Mouse (Mus musculus): Measurements from ENCODE around the gene Ctcf. TPM values are rescaled to one million over a fixed set of nuclear protein-coding genes. Genes with fewer than 3 reads are reported as not detected.
A peak's percentile ranks its signal among the peaks of the same experiment; 100 is the strongest.

Ctcf gene
- polyA plus RNA-seq, 1 experiment from 2014 or later: 157 TPM

GRCm38 (mm10) chr8:105700966-105701824, 64.8 kb downstream of the Ctcf start, which contains the start of the genes Acd and Pard6a:
Gene Acd (minus strand): TSS chr8:105701102.
Gene Pard6a (plus strand): TSS chr8:105701148.
- Histone ChIP-seq H3K27ac (peak within 1 kb of the TSS; percentile 82), H3K4me1 (peaks cover 28% of the 10 kb centered on the region), H3K4me3 (peak within 1 kb of the TSS; percentile 68), H3K27me3 (ENCODE audit: low read depth, poor library complexity, severe bottlenecking) (no peaks in the 10 kb centered on the region), H3K9me3 (replicated peaks) (no peaks in the 10 kb centered on the region), H3K36me3 (peaks cover 71% of the 10 kb centered on the region)
- DNase-seq (ENCODE audit: low spot score): peak; percentile 99
- WGBS: under 1% methylated on average over 59 of the region's 60 CpGs

- 46% methylated on average over 18 of the region's 18 CpGs for WGBS
- peaks cover 66% of the 10 kb centered on the region for H3K36me3 ChIP-seq
- no peaks in the 10 kb centered on the region for H3K27me3 ChIP-seq (ENCODE audit: low read depth, poor library complexity, severe bottlenecking)
- H3K27ac ChIP-seq: peak overlapping the region; percentile 64; the same call in 1 of the 2 replicates
- H3K4me3 ChIP-seq: peak overlapping the region; percentile 68
- H3K9me3 ChIP-seq (replicated peaks): no peaks in the 10 kb centered on the region
- peaks cover 36% of the 10 kb centered on the region for H3K4me1 ChIP-seq
- DNase-seq (ENCODE audit: low spot score): no peak
Observed at GRCm38 (mm10) chr8:105702001-105702401, 65.6 kb downstream of the Ctcf start.

- Histone ChIP-seq H3K4me1 (peaks cover 41% of the 10 kb centered on the region), H3K9me3 (replicated peaks) (no peaks in the 10 kb centered on the region), H3K36me3 (peaks cover 57% of the 10 kb centered on the region), H3K27me3 (ENCODE audit: low read depth, poor library complexity, severe bottlenecking) (no peaks in the 10 kb centered on the region), H3K27ac (no peak overlapping the region), H3K4me3 (peak overlapping the region; percentile 9; the same call in 1 of the 2 replicates)
- WGBS: 93% methylated on average over 24 of the region's 24 CpGs
- DNase-seq (ENCODE audit: low spot score): no peak
Observed at GRCm38 (mm10) chr8:105702731-105703415, 66.5 kb downstream of the Ctcf start.

- Histone ChIP-seq H3K4me3 (no peak overlapping the region), H3K4me1 (peaks cover 44% of the 10 kb centered on the region), H3K27ac (no peak overlapping the region), H3K36me3 (peaks cover 45% of the 10 kb centered on the region), H3K27me3 (ENCODE audit: low read depth, poor library complexity, severe bottlenecking) (no peaks in the 10 kb centered on the region), H3K9me3 (replicated peaks) (no peaks in the 10 kb centered on the region)
- 93% methylated on average over 34 of the region's 34 CpGs for WGBS
- DNase-seq (ENCODE audit: low spot score): no peak
Observed at GRCm38 (mm10) chr8:105704146-105704812, 67.9 kb downstream of the Ctcf start.

GRCm38 (mm10) chr8:105704955-105705354, 68.6 kb downstream of the Ctcf start:
- H3K27me3 ChIP-seq (ENCODE audit: low read depth, poor library complexity, severe bottlenecking): no peaks in the 10 kb centered on the region
- DNase-seq (ENCODE audit: low spot score): no peak
- H3K4me1 ChIP-seq: peaks cover 39% of the 10 kb centered on the region
- 92% methylated on average over 6 of the region's 6 CpGs for WGBS
- peaks cover 40% of the 10 kb centered on the region for H3K36me3 ChIP-seq
- H3K9me3 ChIP-seq (replicated peaks): no peaks in the 10 kb centered on the region
- no peak overlapping the region for H3K27ac ChIP-seq
- H3K4me3 ChIP-seq: no peak overlapping the region

- Histone ChIP-seq H3K36me3 (peaks cover 40% of the 10 kb centered on the region), H3K27ac (no peak overlapping the region), H3K4me3 (peak overlapping the region; percentile 83), H3K4me1 (peaks cover 33% of the 10 kb centered on the region), H3K27me3 (ENCODE audit: low read depth, poor library complexity, severe bottlenecking) (no peaks in the 10 kb centered on the region), H3K9me3 (replicated peaks) (no peaks in the 10 kb centered on the region)
- WGBS: 84% methylated on average over 12 of the region's 12 CpGs
- DNase-seq (ENCODE audit: low spot score): no peak
Observed at GRCm38 (mm10) chr8:105706426-105706825, 70.1 kb downstream of the Ctcf start.

- H3K9me3 ChIP-seq (replicated peaks): no peaks in the 10 kb centered on the region
- WGBS: under 1% methylated on average over 55 of the region's 55 CpGs
- peak within 1 kb of the TSS; percentile 91 for H3K27ac ChIP-seq
- H3K4me1 ChIP-seq: peaks cover 20% of the 10 kb centered on the region
- H3K27me3 ChIP-seq (ENCODE audit: low read depth, poor library complexity, severe bottlenecking): no peaks in the 10 kb centered on the region
- peak within 1 kb of the TSS; percentile 83 for H3K4me3 ChIP-seq
- peaks cover 32% of the 10 kb centered on the region for H3K36me3 ChIP-seq
- DNase-seq (ENCODE audit: low spot score): peak; percentile 93
Observed at GRCm38 (mm10) chr8:105707498-105708403, 71.4 kb downstream of the Ctcf start, which contains the start of the genes 4933405L10Rik and Enkd1. Gene 4933405L10Rik (plus strand): TSS chr8:105707655. Gene Enkd1 (minus strand): TSS chr8:105708210.

GRCm38 (mm10) chr8:105708675-105709074, 72.3 kb downstream of the Ctcf start:
- 91% methylated on average over 8 of the region's 8 CpGs for WGBS
- Histone ChIP-seq H3K4me1 (peaks cover 18% of the 10 kb centered on the region), H3K36me3 (peaks cover 23% of the 10 kb centered on the region), H3K27ac (no peak overlapping the region; the same call in 1 of the 2 replicates), H3K27me3 (ENCODE audit: low read depth, poor library complexity, severe bottlenecking) (no peaks in the 10 kb centered on the region), H3K4me3 (no peak overlapping the region), H3K9me3 (replicated peaks) (no peaks in the 10 kb centered on the region)
- DNase-seq (ENCODE audit: low spot score): no peak

- no peaks in the 10 kb centered on the region for H3K27me3 ChIP-seq (ENCODE audit: low read depth, poor library complexity, severe bottlenecking)
- no peak for DNase-seq (ENCODE audit: low spot score)
- 77% methylated on average over 14 of the region's 14 CpGs for WGBS
- no peak overlapping the region for H3K27ac ChIP-seq
- no peak overlapping the region for H3K4me3 ChIP-seq
- H3K36me3 ChIP-seq: peaks cover 17% of the 10 kb centered on the region
- H3K9me3 ChIP-seq (replicated peaks): no peaks in the 10 kb centered on the region
- peaks cover 19% of the 10 kb centered on the region for H3K4me1 ChIP-seq
Observed at GRCm38 (mm10) chr8:105709317-105709716, 72.9 kb downstream of the Ctcf start.

GRCm38 (mm10) chr8:105712286-105712685, 75.9 kb downstream of the Ctcf start:
- peaks cover 21% of the 10 kb centered on the region for H3K36me3 ChIP-seq
- no peaks in the 10 kb centered on the region for H3K9me3 ChIP-seq (replicated peaks)
- no peak for DNase-seq (ENCODE audit: low spot score)
- no peaks in the 10 kb centered on the region for H3K27me3 ChIP-seq (ENCODE audit: low read depth, poor library complexity, severe bottlenecking)
- H3K4me3 ChIP-seq: no peak overlapping the region
- peaks cover 9% of the 10 kb centered on the region; the same call in 1 of the 2 replicates for H3K4me1 ChIP-seq
- no peak overlapping the region for H3K27ac ChIP-seq
- WGBS: 90% methylated on average over 3 of the region's 3 CpGs

- Histone ChIP-seq H3K27ac (no peak overlapping the region), H3K4me1 (0 out of 2 replicates have a peak, but pooled peaks cover 4% of the 10 kb centered on the region), H3K27me3 (ENCODE audit: low read depth, poor library complexity, severe bottlenecking) (no peaks in the 10 kb centered on the region), H3K9me3 (replicated peaks) (no peaks in the 10 kb centered on the region), H3K4me3 (no peak overlapping the region), H3K36me3 (peaks cover 25% of the 10 kb centered on the region)
- 4% methylated on average over 3 of the region's 3 CpGs for WGBS
- DNase-seq (ENCODE audit: low spot score): peak; percentile 92
Observed at GRCm38 (mm10) chr8:105714139-105714538, 77.8 kb downstream of the Ctcf start.

- Histone ChIP-seq H3K9me3 (replicated peaks) (no peaks in the 10 kb centered on the region), H3K4me3 (no peak overlapping the region), H3K4me1 (0 out of 2 replicates have a peak, but pooled peaks cover 4% of the 10 kb centered on the region), H3K27ac (no peak overlapping the region), H3K27me3 (ENCODE audit: low read depth, poor library complexity, severe bottlenecking) (no peaks in the 10 kb centered on the region), H3K36me3 (peaks cover 30% of the 10 kb centered on the region)
- 90% methylated on average over 6 of the region's 6 CpGs for WGBS
- DNase-seq (ENCODE audit: low spot score): no peak
Observed at GRCm38 (mm10) chr8:105715042-105715441, 78.7 kb downstream of the Ctcf start.
